In the genomic region with DNA sequence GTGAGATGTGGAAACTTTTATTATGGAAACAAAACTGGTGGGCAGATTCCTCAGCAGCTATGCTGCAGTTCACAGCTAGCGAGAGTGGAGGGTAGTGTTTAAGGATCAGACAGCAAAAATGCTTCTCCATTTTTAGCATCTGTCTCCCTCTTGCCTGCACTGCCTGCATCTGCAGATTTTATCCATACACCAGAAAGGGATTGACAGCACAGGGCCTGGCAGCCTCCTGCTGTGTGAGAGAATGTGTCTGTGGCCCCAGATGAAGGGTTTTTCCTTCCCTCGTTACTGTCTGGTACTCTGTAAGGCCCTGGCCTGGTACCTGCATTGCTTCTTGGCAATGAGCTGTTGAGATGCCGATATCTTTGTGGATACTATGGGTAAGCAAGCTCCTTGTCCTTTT, we compare ENCODE assay signal across 8 mouse cellular contexts. TPM values are rescaled to one million over a fixed set of nuclear protein-coding genes. Genes with fewer than 3 reads are reported as not detected.
DNase-seq lines count a peak whose midpoint lies in the region; ATAC-seq and TF ChIP-seq lines count a peak whose summit lies in the region.

No protein-coding gene starts in this region.

- no peak for TF ChIP-seq CTCF in liver, adult 2 months (IDR thresholded peaks at IDR 0.05; ENCODE audit: low read depth, low read length)
- peak; percentile 34 for TF ChIP-seq CTCF in forebrain, postnatal 0 days (IDR thresholded peaks at IDR 0.05; ENCODE audit: low read depth)
- no peak for TF ChIP-seq CTCF in small intestine, adult 2 months (IDR thresholded peaks at IDR 0.05; ENCODE audit: extremely low read depth, insufficient read length, insufficient replicate concordance, low read depth, low read length)

- H3K9me3 ChIP-seq in liver, embryonic 12.5 days (replicated peaks): no peaks in the 10 kb centered on the region
- H3K9me3 ChIP-seq in forebrain, postnatal 0 days (ENCODE audit: low read length): no peaks in the 10 kb centered on the region

- intact Hi-C loops in left cerebral cortex, postnatal 36 days (cut with DNase I): loop anchor here (5.0 kb wide), 4 partner anchors 42 to 323 kb away; no protein-coding TSS in a partner anchor

- no peak for ATAC-seq in liver, embryonic 12.5 days
- peak; percentile 25; the same call in 1 of the 2 replicates for ATAC-seq in forebrain, postnatal 0 days
- ATAC-seq in activated CD4-positive, CD25-positive, alpha-beta regulatory T cell, adult 4 months: no peak
- ATAC-seq in erythroblast, adult 5-6 weeks (replicated peaks; ENCODE audit: low FRiP score, poor library complexity, severe bottlenecking): no peak

- no peak for TF ChIP-seq POLR2A in liver, adult 2 months (IDR thresholded peaks at IDR 0.05; ENCODE audit: extremely low read depth, insufficient read depth, low read length)
- no peak for TF ChIP-seq POLR2A in small intestine, adult 2 months (IDR thresholded peaks at IDR 0.05; ENCODE audit: low read depth, low read length)

- H3K79me2 ChIP-seq in liver, adult 2 months (ENCODE audit: control insufficient read depth, insufficient read depth, low read length): peaks cover 19% of the 10 kb centered on the region; the same call in 1 of the 2 replicates

- H3K36me3 ChIP-seq in liver, adult 2 months (ENCODE audit: control insufficient read depth, insufficient read depth, low read length): peaks cover 21% of the 10 kb centered on the region
- H3K36me3 ChIP-seq in liver, embryonic 12.5 days: peaks cover 14% of the 10 kb centered on the region; the same call in 1 of the 2 replicates
- peaks cover 8% of the 10 kb centered on the region for H3K36me3 ChIP-seq in forebrain, postnatal 0 days (ENCODE audit: insufficient read depth)
- H3K36me3 ChIP-seq in small intestine, adult 2 months (ENCODE audit: control insufficient read depth, insufficient read depth, low read length): peaks cover 28% of the 10 kb centered on the region

- peak overlapping the region; percentile 34; the same call in 1 of the 2 replicates for H3K4me3 ChIP-seq in liver, adult 2 months (ENCODE audit: insufficient read depth, low read depth, low read length)
- no peak overlapping the region for H3K4me3 ChIP-seq in liver, embryonic 12.5 days
- H3K4me3 ChIP-seq in forebrain, postnatal 0 days (ENCODE audit: low read depth, low read length): peak overlapping the region; percentile 30
- H3K4me3 ChIP-seq in small intestine, adult 2 months (ENCODE audit: low read depth, low read length): peak overlapping the region; percentile 54

- no peaks in the 10 kb centered on the region for H3K27me3 ChIP-seq in liver, adult 2 months (ENCODE audit: control insufficient read depth, insufficient read depth, low read length)
- H3K27me3 ChIP-seq in liver, embryonic 12.5 days (replicated peaks): peaks cover 51% of the 10 kb centered on the region
- no peaks in the 10 kb centered on the region for H3K27me3 ChIP-seq in forebrain, postnatal 0 days (ENCODE audit: insufficient read depth, low read length)
- H3K27me3 ChIP-seq in small intestine, adult 2 months (ENCODE audit: control insufficient read depth, insufficient read depth, low read length): no peaks in the 10 kb centered on the region

- H3K4me2 ChIP-seq in liver, embryonic 12.5 days: no peak overlapping the region
- peak overlapping the region; percentile 62 for H3K4me2 ChIP-seq in forebrain, postnatal 0 days (ENCODE audit: low read depth)

- peaks cover 25% of the 10 kb centered on the region for H3K4me1 ChIP-seq in liver, adult 2 months (ENCODE audit: control insufficient read depth, insufficient read depth, low read length)
- H3K4me1 ChIP-seq in liver, embryonic 12.5 days: peaks cover 13% of the 10 kb centered on the region; the same call in 1 of the 2 replicates
- H3K4me1 ChIP-seq in forebrain, postnatal 0 days (ENCODE audit: insufficient read depth): no peaks in the 10 kb centered on the region
- peaks cover 5% of the 10 kb centered on the region; the same call in 1 of the 2 replicates for H3K4me1 ChIP-seq in small intestine, adult 2 months (ENCODE audit: control insufficient read depth, insufficient read depth, insufficient read length, low read length)

- DNase-seq in liver, adult 2 months (ENCODE audit: extremely low read depth, low read depth, low spot score): no peak
- peak; percentile 38 for DNase-seq in forebrain, postnatal 0 days
- DNase-seq in left cerebral cortex, postnatal 36 days (ENCODE audit: low spot score in 2 of 2): peak; percentile 23 to 46
- no peak for DNase-seq in kidney, postnatal 36 days

- H3K27ac ChIP-seq in liver, adult 2 months (replicated peaks; ENCODE audit: insufficient read depth, low read depth, low read length): no peak overlapping the region
- H3K27ac ChIP-seq in liver, embryonic 12.5 days: no peak overlapping the region
- 0 out of 2 replicates have a peak overlapping the region, but pooled peaks have one; percentile 47 for H3K27ac ChIP-seq in forebrain, postnatal 0 days (ENCODE audit: low read depth, low read length)
- no peak overlapping the region for H3K27ac ChIP-seq in small intestine, adult 2 months (ENCODE audit: insufficient read depth, low read depth, low read length)

- 51% methylated on average over 3 of the region's 3 CpGs for WGBS in liver, adult 2 months
- WGBS in liver, embryonic 12.5 days (ENCODE audit: insufficient replicate concordance): 79% methylated on average over 3 of the region's 3 CpGs
- 32% methylated on average over 3 of the region's 3 CpGs for WGBS in forebrain, postnatal 0 days
- WGBS in small intestine, adult 2 months: 84% methylated on average over 3 of the region's 3 CpGs

- H3K9ac ChIP-seq in liver, adult 2 months (ENCODE audit: low read depth, low read length): peak overlapping the region; percentile 34
- no peak overlapping the region for H3K9ac ChIP-seq in liver, embryonic 12.5 days
- peak overlapping the region; percentile 48 for H3K9ac ChIP-seq in forebrain, postnatal 0 days

RNA-seq across cellular contexts. Expression of gene Lpgat1, which starts 2.8 kb away (rescaled TPM):
- 71.2 and 82.1 TPM in 2 replicates for total RNA-seq in liver, adult 2 months (2014; rRNA removed)
- 19.8 and 27.9 TPM in 2 replicates for polyA plus RNA-seq in liver, adult 2 months (2012; rRNA removed)
- polyA plus RNA-seq in liver, embryonic 12.5 days (2016; fragmentation: Nextera tagmentation; extraction: Ambion mirVana): 21.4 and 21.8 TPM in 2 replicates
- 55.8 and 73.8 TPM in 2 replicates for total RNA-seq in forebrain, postnatal 0 days (2014; rRNA removed)
- 30.1 and 46.6 TPM in 2 replicates for polyA plus RNA-seq in forebrain, postnatal 0 days (2015; fragmentation: Nextera tagmentation; extraction: Ambion mirVana)
- total RNA-seq in left cerebral cortex, postnatal 36 days (2021): 100 to 1,000 TPM; 181 TPM
- polyA plus RNA-seq in small intestine, adult 2 months (2012; rRNA removed): 17.5 and 20.1 TPM in 2 replicates
- 1 to 10 TPM; 6.2 to 6.6 TPM for polyA plus RNA-seq in activated CD4-positive, CD25-positive, alpha-beta regulatory T cell, adult 4 months (2017; shearing (Covaris generic))
- total RNA-seq in erythroblast, adult 5-6 weeks (2015; ENCODE audit: low replicate concordance): 7.9 and 16.3 TPM in 2 replicates
- 5.7 and 8.5 TPM in 2 replicates for total RNA-seq in erythroblast, adult 5-6 weeks (2017; ENCODE audit: low replicate concordance)

Comparison
In these comparisons a context has a peak if more than half of its experiments do, and no peak if none do; other contexts are left out.
1. DNase-seq: peak in forebrain, postnatal 0 days (single experiment) and left cerebral cortex, postnatal 36 days (2 of 2); none in liver, adult 2 months (single experiment) and kidney, postnatal 36 days (0 of 2).